Mouse (Mus musculus) thymus, postnatal 14 days (tissue): Measurements from ENCODE around the gene Vmn2r18.

Experiments
- DNase-seq: peaks from one replicate; pipeline ENCODE4 v3.0.0; 2021

The Vmn2r18 gene

DNA sequence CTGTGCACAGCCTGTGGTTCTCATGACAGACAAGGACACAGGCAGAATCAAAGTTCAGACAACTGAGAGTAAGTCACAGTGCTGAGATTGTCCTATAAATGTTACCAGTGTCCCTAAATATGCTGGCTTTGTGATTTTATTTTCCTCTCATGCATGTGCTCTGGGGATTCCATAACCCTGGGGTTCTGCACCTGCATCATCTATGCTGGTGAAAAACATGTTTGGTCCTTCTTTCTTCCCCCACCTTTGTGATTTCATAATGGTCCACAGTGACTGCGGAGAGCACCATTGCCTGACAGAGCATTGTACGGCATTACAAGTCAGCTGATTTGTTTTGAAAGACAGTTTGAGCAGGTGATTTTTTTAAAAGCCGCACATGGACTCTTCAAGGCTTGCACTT is at the start of gene Vmn2r18:
Gene Vmn2r18, minus strand, starts transcription at position 101 of the 400 bp plus-strand sequence.
- DNase-seq, result no peak

DNA sequence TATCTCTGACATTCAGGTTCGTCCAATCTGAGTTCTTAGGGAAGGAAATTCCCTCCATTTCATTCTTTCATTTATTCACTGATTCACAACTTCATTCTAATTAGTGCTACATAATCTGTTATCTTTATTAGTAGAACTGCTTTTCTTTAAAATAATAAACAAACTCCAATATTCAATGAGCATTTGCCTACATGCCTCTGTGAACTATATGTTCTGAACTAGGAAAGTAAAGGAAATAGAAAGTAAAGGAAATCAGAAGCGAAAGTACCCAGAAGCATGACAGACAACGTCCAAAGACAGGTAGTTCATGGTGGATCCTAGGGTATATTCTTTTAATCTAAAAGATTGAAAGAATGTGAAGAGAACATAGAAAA is 45.6 kb upstream of the Vmn2r18 start:
- no peak for DNase-seq

DNA sequence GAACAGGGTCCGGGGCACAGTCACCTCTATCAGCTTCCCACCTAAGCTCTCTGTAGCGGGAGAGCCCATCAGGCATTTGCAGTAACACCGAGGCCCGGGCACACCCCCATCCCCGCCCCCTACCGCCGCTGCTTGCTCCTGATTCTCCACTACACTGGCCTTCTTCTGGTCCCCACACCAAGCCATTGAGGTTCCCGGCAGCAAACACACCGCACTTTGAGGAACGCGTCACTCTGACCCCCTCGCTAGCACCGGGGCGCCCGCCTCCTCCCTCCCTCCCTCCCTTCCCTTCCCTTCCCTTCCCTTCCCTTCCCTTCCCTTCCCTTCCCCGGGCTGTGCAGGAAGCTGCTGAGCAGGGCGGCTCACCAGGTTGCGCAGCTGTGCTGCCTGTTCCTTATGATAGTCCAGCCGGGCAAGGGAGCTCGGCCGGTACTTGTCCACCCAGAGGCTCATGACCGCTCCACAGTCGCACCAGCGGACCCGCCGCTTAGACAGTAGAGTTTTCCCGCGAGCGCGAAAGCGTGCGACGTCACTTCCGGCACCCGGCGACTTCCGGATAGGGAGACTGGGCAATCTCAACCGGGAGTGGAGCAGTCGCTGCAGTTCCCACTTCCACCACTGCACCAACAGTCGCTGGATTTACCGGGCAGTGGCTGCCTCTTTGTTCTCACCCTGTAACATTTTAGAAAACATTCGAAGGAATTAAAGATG is 45.0 kb upstream of the Vmn2r18 start, which contains the start of gene Rfc3:
Gene Rfc3, minus strand, starts transcription at position 543 of the 711 bp plus-strand sequence.
- DNase-seq, result peak; percentile 97

DNA sequence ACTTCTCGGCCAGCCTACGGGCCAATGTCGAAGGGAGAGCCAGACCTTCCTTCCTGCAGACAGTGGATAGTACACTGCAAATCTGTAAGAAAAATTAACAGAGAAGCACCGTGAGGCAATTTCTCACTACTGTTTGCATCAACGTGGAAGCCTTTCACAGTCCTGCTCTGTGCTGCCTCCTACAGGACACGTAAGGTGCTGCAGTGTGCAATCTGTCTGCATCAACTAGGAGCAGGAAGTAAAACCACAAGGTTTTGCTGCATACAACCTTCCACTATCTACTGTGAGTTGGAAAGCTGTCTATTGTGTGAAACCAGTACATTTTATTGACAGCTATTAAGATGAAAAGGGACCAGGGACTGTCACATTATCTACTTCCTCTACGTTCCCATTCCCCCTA is 39.0 kb upstream of the Vmn2r18 start:
- DNase-seq, result peak; percentile 42

DNA sequence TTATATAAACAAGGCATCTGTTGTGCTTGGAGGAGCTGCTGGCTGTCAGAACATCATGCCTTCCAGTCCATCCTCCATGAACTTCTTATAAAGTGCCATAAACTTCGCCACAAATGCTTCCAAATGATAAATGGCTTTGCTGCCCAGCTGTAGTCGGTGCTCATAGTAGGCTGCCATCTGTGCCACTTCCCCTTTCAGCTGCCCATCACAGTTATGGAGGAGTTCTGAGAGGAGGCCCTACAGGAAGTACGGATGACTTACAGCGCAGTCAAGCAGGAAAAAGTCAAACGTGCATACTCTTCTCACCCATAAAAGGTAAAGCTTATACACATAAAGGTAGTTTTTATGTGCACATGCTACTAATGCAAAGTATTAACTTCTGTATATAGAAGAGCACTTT is 37.0 kb upstream of the Vmn2r18 start:
- DNase-seq, result no peak

DNA sequence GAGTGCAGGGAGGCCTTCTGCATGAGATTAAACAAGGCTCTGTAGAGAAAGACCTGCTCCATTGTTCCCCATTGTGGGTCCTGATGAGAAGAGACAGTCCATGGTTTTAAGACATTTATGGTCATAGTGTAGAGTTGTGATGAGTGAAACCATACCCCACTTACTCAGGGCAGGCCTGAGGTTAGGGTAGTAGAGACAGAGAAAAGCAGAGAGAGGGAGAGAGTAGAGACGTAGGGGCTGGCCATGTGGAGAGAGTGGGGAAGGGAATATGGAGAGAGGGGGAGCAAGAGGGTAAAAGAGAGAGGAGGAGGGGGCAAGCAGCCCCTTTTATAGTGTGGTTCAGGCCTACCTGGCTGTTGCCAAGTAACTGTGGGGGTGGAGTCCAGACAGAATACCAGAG is 36.3 kb upstream of the Vmn2r18 start:
- DNase-seq, result no peak

DNA sequence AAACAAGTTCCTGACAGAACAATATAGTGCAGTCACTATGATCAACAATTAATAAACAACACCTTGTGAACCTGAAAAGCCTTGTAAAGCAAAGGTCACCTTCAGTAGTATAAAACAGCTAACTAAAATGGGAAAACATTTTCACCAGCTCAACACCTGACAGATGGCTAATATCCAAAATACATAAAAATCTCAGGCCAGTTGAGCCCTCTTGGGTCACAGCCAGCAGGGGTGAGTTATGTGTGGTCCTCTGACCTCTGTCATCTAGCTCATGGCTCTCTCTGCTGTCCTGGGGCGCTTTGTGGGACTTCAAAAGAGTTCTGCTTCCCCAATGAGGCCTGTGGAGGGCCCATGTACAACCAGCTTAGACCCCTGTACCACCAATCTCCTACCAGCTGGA is 4.1 kb downstream of the Vmn2r18 start:
- no peak for DNase-seq
